Mouse (Mus musculus) G1E (cell line): ENCODE measurements around the gene Lrrc55. TPM values are rescaled to one million over a fixed set of nuclear protein-coding genes. Genes with fewer than 3 reads are reported as not detected.
A peak's percentile ranks its signal among the peaks of the same experiment; 100 is the strongest.

ENCODE experiments used
- ATAC-seq: 2 replicates; pipeline ENCODE4 v1.8.0; 2016; ENCODE audit warnings: mild to moderate bottlenecking; ENCODE audit not compliant: insufficient number of reproducible peaks, poor library complexity, low FRiP score, severe bottlenecking; ENCODE audit errors: extremely low read depth
- DNase-seq: peaks from one replicate; pipeline ENCODE4 v3.0.0; 2012; ENCODE audit warnings: low spot score
- H3K27me3 ChIP-seq: 2 replicates; pipeline ENCODE4 v1.6.1; 2012; ENCODE audit warnings: mild to moderate bottlenecking, low read length, inconsistent platforms; ENCODE audit not compliant: insufficient read depth
- H3K36me3 ChIP-seq: replicated peaks from 2 replicates; pipeline ENCODE3; 2012; ENCODE audit warnings: mild to moderate bottlenecking, inconsistent platforms
- H3K4me1 ChIP-seq: 2 replicates; pipeline ENCODE4 v1.6.1; 2012; ENCODE audit warnings: low read depth, low read length, inconsistent platforms, mixed read lengths; ENCODE audit not compliant: insufficient read depth
- H3K4me3 ChIP-seq: 2 replicates; pipeline ENCODE4 v1.5.1; 2012; ENCODE audit warnings: low read depth, mild to moderate bottlenecking, inconsistent platforms, low read length, moderate library complexity, mixed read lengths
- H3K9me3 ChIP-seq: replicated peaks from 2 replicates; pipeline ENCODE4 v1.6.1; 2012; ENCODE audit warnings: inconsistent platforms
- CTCF ChIP-seq: IDR thresholded peaks from 2 replicates; pipeline ENCODE4 v1.5.1; 2012; ENCODE audit warnings: low read depth, low read length, inconsistent platforms, mixed read lengths
- GATA1 ChIP-seq: IDR thresholded peaks from 2 replicates; pipeline ENCODE4 v1.6.1; 2012; ENCODE audit warnings: borderline replicate concordance, low read length, inconsistent platforms, mixed read lengths
- GATA2 ChIP-seq: IDR thresholded peaks from 2 replicates; pipeline ENCODE4 v1.6.1; 2012; ENCODE audit warnings: low read depth, low read length, inconsistent platforms, borderline replicate concordance
- POLR2AphosphoS5 ChIP-seq: IDR thresholded peaks from 2 replicates; pipeline ENCODE4 v1.6.1; 2012; ENCODE audit warnings: low read depth, low read length, inconsistent platforms; ENCODE audit not compliant: insufficient replicate concordance
- polyA plus RNA-seq: library from polyadenylated mRNA; stranded (reverse); fragments of >175 nt; gene quantifications from 2 replicates; pipeline ENCODE4 v1.2.3, GENCODE M21; 2012
- total RNA-seq, 2 experiments: library from RNA; stranded (forward) in 1 of 2; stranded (reverse) in 1 of 2; fragments of 200-1000 nt in 1 of 2; fragments of >200 nt in 1 of 2; fragmentation: Nextera tagmentation in 1 of 2; gene quantifications; 2 replicates each; pipeline ENCODE4 v1.2.3; 2014 to 2017

Gene Lrrc55
- total and polyA plus RNA-seq, 3 experiments: 0.44 TPM; not detected in 2

DNA sequence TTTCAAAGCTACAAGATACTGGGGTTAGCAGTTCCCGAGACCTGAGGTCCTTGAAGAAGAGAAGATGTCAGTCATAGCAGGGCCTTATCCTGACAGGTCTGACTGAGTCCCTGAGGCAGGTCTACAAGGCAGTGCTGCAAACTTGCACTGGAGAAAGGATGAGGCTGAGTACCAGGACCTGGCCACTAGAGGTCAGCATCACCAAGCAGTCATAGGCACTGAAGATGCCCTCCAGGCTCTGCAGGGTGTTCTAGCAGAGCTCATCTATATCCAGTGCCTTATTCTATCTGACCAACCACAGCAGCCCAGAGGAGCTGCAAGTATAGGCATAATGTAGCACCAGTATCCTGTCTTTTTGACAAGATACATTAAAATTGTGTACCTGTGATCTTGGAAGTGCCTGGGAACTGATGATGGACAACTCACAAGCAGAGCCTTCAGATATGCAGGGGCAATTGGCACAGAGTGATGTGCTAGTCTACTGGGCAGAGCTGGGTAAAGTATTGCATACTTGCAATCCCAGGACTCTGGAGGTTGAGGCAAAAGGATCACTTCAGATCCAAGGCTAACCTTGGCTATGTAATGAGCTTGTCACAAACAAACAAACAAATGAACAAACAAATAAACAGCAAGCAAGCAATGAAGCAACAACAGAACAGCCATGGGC lies 73.0 kb downstream of the Lrrc55 start:
- ATAC-seq (peak; percentile 64), DNase-seq (peak; percentile 13)
- no peaks in the 10 kb centered on the region for H3K36me3 ChIP-seq
- no peaks in the 10 kb centered on the region for H3K9me3 ChIP-seq
- TF ChIP-seq GATA1: no peak
- TF ChIP-seq CTCF: peak; percentile 56
- no peak overlapping the region for H3K4me3 ChIP-seq
- H3K27me3 ChIP-seq: 0 out of 2 replicates have a peak, but pooled peaks cover under 1% of the 10 kb centered on the region
- no peaks in the 10 kb centered on the region for H3K4me1 ChIP-seq

DNA sequence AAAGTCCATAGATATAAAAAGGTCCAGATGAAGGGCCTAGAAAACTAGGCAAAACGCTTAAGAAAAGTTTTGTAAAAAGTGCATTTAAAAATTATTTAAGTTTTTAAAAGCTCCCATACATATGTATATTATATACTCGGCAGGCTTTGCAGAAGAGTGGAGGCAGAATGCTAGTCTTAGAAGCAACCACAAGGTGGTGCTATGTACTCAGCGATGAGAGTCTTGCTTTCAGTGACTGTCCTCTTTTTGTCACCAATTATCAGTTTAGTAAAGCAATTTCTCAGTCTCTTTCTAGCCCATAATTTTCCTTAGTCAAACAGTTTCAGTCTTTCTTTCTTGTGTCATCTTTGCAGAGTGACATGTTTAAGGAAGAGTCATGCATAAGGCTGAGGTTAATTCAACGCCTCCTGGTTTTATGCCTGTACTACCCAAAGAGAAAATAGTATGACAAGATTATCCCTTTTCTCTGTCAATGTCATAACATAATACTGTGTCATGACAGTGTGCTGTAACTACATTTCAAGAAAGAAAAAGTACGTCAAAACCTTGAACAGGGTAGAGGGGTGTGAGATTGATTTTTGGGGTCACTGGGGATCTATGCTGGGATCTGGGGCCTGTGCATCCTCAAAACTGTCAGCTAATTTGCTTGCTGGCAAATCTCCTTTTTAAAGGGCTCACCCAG lies 73.7 kb downstream of the Lrrc55 start:
- ATAC-seq (peak; percentile 76), DNase-seq (no peak)
- Histone ChIP-seq H3K36me3 (no peaks in the 10 kb centered on the region), H3K4me3 (no peak overlapping the region), H3K27me3 (no peaks in the 10 kb centered on the region), H3K4me1 (no peaks in the 10 kb centered on the region), H3K9me3 (no peaks in the 10 kb centered on the region)
- no peak for TF ChIP-seq GATA2
- peak; percentile 36; the same call in 1 of the 2 replicates for TF ChIP-seq CTCF
- no peak for TF ChIP-seq POLR2AphosphoS5
- no peak for TF ChIP-seq GATA1

Other genes starting within 250 kb of the Lrrc55 start
- gene Prg2, start 216.7 kb downstream of the Lrrc55 start, total RNA-seq (2014; fragmentation: Nextera tagmentation): not detected in 2 replicates
- gene Prg2, start 216.7 kb downstream of the Lrrc55 start, total RNA-seq (2017): 0.82 TPM in 1 of 2 replicates, not detected in the other
- gene Prg2, start 216.7 kb downstream of the Lrrc55 start, polyA plus RNA-seq: not detected in 2 replicates
- not detected in 2 replicates for gene Prg3, start 209.0 kb downstream of the Lrrc55 start, total RNA-seq (2014; fragmentation: Nextera tagmentation)
- gene Prg3, start 209.0 kb downstream of the Lrrc55 start, total RNA-seq (2017): 88.3 and 92.3 TPM in 2 replicates
- 0.42 and 0.70 TPM in 2 replicates for gene Prg3, start 209.0 kb downstream of the Lrrc55 start, polyA plus RNA-seq
- gene Ssrp1, start 160.0 kb downstream of the Lrrc55 start, total RNA-seq (2014; fragmentation: Nextera tagmentation): 168 and 190 TPM in 2 replicates
- 304 and 315 TPM in 2 replicates for gene Ssrp1, start 160.0 kb downstream of the Lrrc55 start, total RNA-seq (2017)
- 54.9 and 111 TPM in 2 replicates for gene Ssrp1, start 160.0 kb downstream of the Lrrc55 start, polyA plus RNA-seq
- gene P2rx3, start 159.7 kb downstream of the Lrrc55 start, total RNA-seq (2014; fragmentation: Nextera tagmentation): 0.39 and 0.60 TPM in 2 replicates
- 0.05 and 0.06 TPM in 2 replicates for gene P2rx3, start 159.7 kb downstream of the Lrrc55 start, total RNA-seq (2017)
- not detected in 2 replicates for gene P2rx3, start 159.7 kb downstream of the Lrrc55 start, polyA plus RNA-seq
- 2.6 and 3.0 TPM in 2 replicates for gene Tnks1bp1, start 149.2 kb downstream of the Lrrc55 start, total RNA-seq (2014; fragmentation: Nextera tagmentation)
- gene Tnks1bp1, start 149.2 kb downstream of the Lrrc55 start, total RNA-seq (2017): 1.7 and 2.8 TPM in 2 replicates
- 5.2 and 5.7 TPM in 2 replicates for gene Tnks1bp1, start 149.2 kb downstream of the Lrrc55 start, polyA plus RNA-seq
- gene Aplnr, start 61.0 kb downstream of the Lrrc55 start, total RNA-seq (2014; fragmentation: Nextera tagmentation): not detected in 2 replicates
- gene Aplnr, start 61.0 kb downstream of the Lrrc55 start, total RNA-seq (2017): 0.12 and 0.22 TPM in 2 replicates
- gene Aplnr, start 61.0 kb downstream of the Lrrc55 start, polyA plus RNA-seq: not detected in 2 replicates
- gene Olfr987, start 142.1 kb upstream of the Lrrc55 start, total RNA-seq (2014; fragmentation: Nextera tagmentation): not detected in 2 replicates
- gene Olfr987, start 142.1 kb upstream of the Lrrc55 start, total RNA-seq (2017): 0.06 and 0.27 TPM in 2 replicates
- gene Olfr987, start 142.1 kb upstream of the Lrrc55 start, polyA plus RNA-seq: not detected in 2 replicates
- gene Olfr988, start 166.0 kb upstream of the Lrrc55 start, total RNA-seq (2014; fragmentation: Nextera tagmentation): not detected in 2 replicates
- gene Olfr988, start 166.0 kb upstream of the Lrrc55 start, total RNA-seq (2017): 0.76 TPM in 1 of 2 replicates, not detected in the other
- not detected in 2 replicates for gene Olfr988, start 166.0 kb upstream of the Lrrc55 start, polyA plus RNA-seq
- not detected in 2 replicates for gene Olfr992, start 212.3 kb upstream of the Lrrc55 start, total RNA-seq (2014; fragmentation: Nextera tagmentation)
- gene Olfr992, start 212.3 kb upstream of the Lrrc55 start, total RNA-seq (2017): not detected in 2 replicates
- not detected in 2 replicates for gene Olfr992, start 212.3 kb upstream of the Lrrc55 start, polyA plus RNA-seq
- not detected in 2 replicates for gene Olfr993, start 217.7 kb upstream of the Lrrc55 start, total RNA-seq (2014; fragmentation: Nextera tagmentation)
- not detected in 2 replicates for gene Olfr993, start 217.7 kb upstream of the Lrrc55 start, total RNA-seq (2017)
- not detected in 2 replicates for gene Olfr993, start 217.7 kb upstream of the Lrrc55 start, polyA plus RNA-seq
- not detected in 2 replicates for gene Olfr994, start 239.3 kb upstream of the Lrrc55 start, total RNA-seq (2014; fragmentation: Nextera tagmentation)
- 0.11 and 0.17 TPM in 2 replicates for gene Olfr994, start 239.3 kb upstream of the Lrrc55 start, total RNA-seq (2017)
- not detected in 2 replicates for gene Olfr994, start 239.3 kb upstream of the Lrrc55 start, polyA plus RNA-seq
- gene Olfr995, start 246.4 kb upstream of the Lrrc55 start, total RNA-seq (2014; fragmentation: Nextera tagmentation): not detected in 2 replicates
- gene Olfr995, start 246.4 kb upstream of the Lrrc55 start, total RNA-seq (2017): 0.11 and 0.12 TPM in 2 replicates
- not detected in 2 replicates for gene Olfr995, start 246.4 kb upstream of the Lrrc55 start, polyA plus RNA-seq